Mouse (Mus musculus) stomach, postnatal 0 days (tissue): ENCODE measurements around the gene Cntnap2.

Experiments
- CTCF ChIP-seq: IDR thresholded peaks from 2 replicates; pipeline ENCODE4 v1.5.1; 2016; ENCODE audit warnings: antibody characterized with exemption, low read depth, mild to moderate bottlenecking, moderate library complexity
- EP300 ChIP-seq: optimal IDR thresholded peaks from 2 replicates; pipeline ENCODE3; 2016; ENCODE audit warnings: antibody characterized with exemption

DNA sequence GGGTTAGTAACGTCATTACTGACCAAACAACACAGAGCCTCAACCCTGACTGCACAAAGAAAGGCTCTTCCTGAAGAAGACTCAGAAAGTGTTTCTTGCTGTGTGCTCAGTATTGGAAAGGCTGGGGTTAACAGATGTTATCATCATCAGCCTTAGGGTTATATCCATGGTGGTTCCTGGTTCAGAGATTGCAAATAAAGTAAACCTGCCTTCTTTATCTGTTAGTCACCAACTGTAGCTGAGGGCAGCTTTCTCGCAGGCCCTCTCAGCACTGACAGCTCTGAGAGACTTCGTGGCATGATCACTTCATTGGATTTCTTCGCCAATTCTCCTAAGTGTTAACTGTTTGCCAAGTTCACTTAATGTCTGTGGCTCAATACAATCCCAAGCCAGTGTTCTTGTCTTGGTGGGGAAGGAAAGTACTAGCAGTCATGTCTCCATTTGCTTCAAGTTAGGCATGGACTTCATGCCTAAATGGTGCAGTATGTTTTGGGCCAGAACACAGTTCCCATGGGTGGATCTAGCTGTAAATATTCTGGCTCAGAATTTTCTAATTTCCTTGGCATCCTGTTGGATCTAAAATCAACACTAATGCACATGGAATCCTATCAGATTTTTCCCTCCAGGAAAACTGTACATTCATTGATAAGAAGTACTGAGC, 2197.2 kb downstream of the Cntnap2 start:
- TF ChIP-seq CTCF = no peak
- TF ChIP-seq EP300 = no peak
